Mouse (Mus musculus) heart, embryonic 13.5 days (tissue): ENCODE data around the gene Ptch2. TPM values are rescaled to one million over a fixed set of nuclear protein-coding genes. Genes with fewer than 3 reads are reported as not detected.
A peak's percentile ranks its signal among the peaks of the same experiment; 100 is the strongest.

Experiments used
- ATAC-seq: fragments of 200-750 bp; cut with Nextera tagmentation; 2 replicates; pipeline ENCODE4 v1.8.0; 2017; ENCODE audit warnings: moderate TSS enrichment; ENCODE audit not compliant: insufficient number of reproducible peaks, low FRiP score, low TSS enrichment; ENCODE audit errors: extremely low read depth
- H3K27ac ChIP-seq: fragments of 300-500 bp; sonication (generic); replicated peaks from 2 replicates; pipeline ENCODE4 v1.5.1; 2015; ENCODE audit warnings: moderate library complexity, mild to moderate bottlenecking, inconsistent platforms
- H3K27me3 ChIP-seq: fragments of 300-500 bp; sonication (generic); replicated peaks from 2 replicates; pipeline ENCODE4 v1.6.1; 2015; ENCODE audit warnings: mild to moderate bottlenecking, inconsistent platforms
- H3K36me3 ChIP-seq: fragments of 300-500 bp; sonication (generic); 2 replicates; pipeline ENCODE4 v1.6.1; 2015; ENCODE audit warnings: mild to moderate bottlenecking, inconsistent platforms
- H3K4me1 ChIP-seq: fragments of 300-500 bp; sonication (generic); 2 replicates; pipeline ENCODE4 v1.6.1; 2015; ENCODE audit warnings: inconsistent platforms
- H3K4me2 ChIP-seq: fragments of 300-500 bp; sonication (generic); 2 replicates; pipeline ENCODE4 v1.6.1; 2015; ENCODE audit warnings: inconsistent platforms, mild to moderate bottlenecking, moderate library complexity
- H3K4me3 ChIP-seq: fragments of 300-500 bp; sonication (generic); 2 replicates; pipeline ENCODE4 v1.5.1; 2015; ENCODE audit warnings: moderate library complexity, mild to moderate bottlenecking, inconsistent platforms
- H3K9ac ChIP-seq: fragments of 300-500 bp; sonication (generic); 2 replicates; pipeline ENCODE4 v1.6.1; 2015; ENCODE audit warnings: inconsistent platforms, mild to moderate bottlenecking, moderate library complexity
- H3K9me3 ChIP-seq: fragments of 300-500 bp; sonication (generic); 2 replicates; pipeline ENCODE4 v1.6.1; 2016; ENCODE audit warnings: inconsistent platforms
- WGBS: fragments of 180-500 bp; shearing (Covaris S2); methylation state at CpG from one replicate; pipeline ENCODE4 v1.1.7; 2015; ENCODE audit warnings: mixed read lengths; 5-methylcytosine and 5-hydroxymethylcytosine counted together
- polyA plus RNA-seq: library from polyadenylated mRNA; unstranded; fragments of >200 nt; fragmentation: Nextera tagmentation; extraction: Ambion mirVana; gene quantifications from 2 replicates; pipeline ENCODE4 v1.2.1, GENCODE M21; 2015

Ptch2 gene
- polyA plus RNA-seq, 1 experiment from 2014 or later: 3.1 TPM

DNA sequence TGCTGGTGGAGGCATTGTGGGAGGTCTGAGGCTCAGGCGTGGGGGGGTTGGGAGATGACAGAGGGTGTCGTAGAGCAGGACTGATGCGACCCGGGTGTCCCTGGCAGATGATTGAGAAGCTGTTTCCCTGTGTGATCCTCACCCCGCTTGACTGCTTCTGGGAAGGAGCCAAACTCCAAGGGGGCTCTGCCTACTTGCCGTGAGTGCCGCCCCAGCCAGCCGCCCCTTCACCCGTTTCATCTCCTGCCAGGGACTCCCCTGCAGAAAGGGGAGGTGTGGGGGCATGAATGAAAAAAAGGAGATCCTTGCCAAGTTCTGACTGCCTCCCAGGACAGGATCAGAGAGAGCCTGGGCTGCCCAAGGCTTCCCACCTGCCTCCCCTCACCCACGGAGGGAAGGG is 9.3 kb downstream of the Ptch2 start:
- Histone ChIP-seq H3K27me3 (no peaks in the 10 kb centered on the region), H3K9me3 (no peaks in the 10 kb centered on the region), H3K27ac (no peak overlapping the region), H3K4me2 (no peak overlapping the region), H3K4me3 (no peak overlapping the region), H3K36me3 (peaks cover 7% of the 10 kb centered on the region; the same call in 1 of the 2 replicates), H3K4me1 (0 out of 2 replicates have a peak, but pooled peaks cover 4% of the 10 kb centered on the region), H3K9ac (no peak overlapping the region)
- no peak for ATAC-seq
- 51% methylated on average over 10 of the region's 10 CpGs for WGBS

DNA sequence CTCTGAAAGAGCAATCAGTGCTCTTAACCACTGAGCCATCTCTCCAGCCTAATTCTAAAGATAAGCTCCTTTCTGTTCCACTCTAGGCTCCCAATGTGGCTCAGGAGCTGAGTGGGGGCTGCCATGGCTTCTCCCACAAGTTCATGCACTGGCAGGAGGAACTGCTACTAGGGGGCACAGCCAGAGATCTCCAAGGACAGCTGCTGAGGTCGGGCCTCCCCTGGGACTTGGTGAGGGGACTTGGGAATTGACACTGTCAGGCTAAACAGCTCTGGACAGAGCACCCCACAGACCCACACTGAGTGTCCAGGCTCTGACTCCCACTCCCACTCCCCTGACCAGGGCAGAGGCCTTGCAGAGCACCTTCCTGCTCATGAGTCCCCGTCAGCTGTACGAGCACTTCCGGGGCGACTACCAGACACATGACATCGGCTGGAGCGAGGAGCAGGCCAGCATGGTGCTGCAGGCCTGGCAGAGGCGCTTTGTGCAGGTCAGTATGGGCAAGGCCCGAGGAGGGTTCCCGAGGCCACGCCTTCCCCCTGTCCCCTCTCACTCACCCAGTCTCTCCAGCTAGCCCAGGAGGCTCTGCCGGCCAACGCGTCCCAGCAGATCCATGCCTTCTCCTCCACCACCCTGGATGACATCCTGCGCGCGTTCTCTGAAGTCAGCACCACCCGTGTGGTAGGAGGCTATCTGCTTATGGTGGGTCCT is 12.1 kb downstream of the Ptch2 start:
- Histone ChIP-seq H3K4me1 (0 out of 2 replicates have a peak, but pooled peaks cover 4% of the 10 kb centered on the region), H3K36me3 (peaks cover 16% of the 10 kb centered on the region), H3K9me3 (no peaks in the 10 kb centered on the region), H3K27me3 (no peaks in the 10 kb centered on the region), H3K4me3 (no peak overlapping the region), H3K4me2 (no peak overlapping the region), H3K27ac (no peak overlapping the region), H3K9ac (no peak overlapping the region)
- ATAC-seq: no peak
- WGBS: 83% methylated on average over 18 of the region's 18 CpGs

DNA sequence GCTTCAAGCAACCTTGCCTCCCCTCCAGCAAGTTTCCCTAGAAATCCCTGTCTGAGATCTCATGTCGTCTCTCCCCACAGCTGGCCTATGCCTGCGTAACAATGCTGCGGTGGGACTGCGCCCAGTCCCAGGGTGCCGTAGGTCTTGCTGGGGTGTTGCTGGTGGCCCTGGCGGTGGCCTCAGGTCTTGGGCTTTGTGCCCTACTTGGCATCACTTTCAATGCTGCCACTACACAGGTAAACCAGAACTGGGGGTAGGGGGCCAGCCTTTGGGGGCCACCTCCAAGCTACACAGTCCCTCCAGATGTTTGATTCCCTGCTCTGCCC is 12.6 kb downstream of the Ptch2 start:
- H3K4me3 ChIP-seq: no peak overlapping the region
- no peaks in the 10 kb centered on the region for H3K9me3 ChIP-seq
- 0 out of 2 replicates have a peak, but pooled peaks cover 4% of the 10 kb centered on the region for H3K4me1 ChIP-seq
- ATAC-seq: no peak
- H3K27me3 ChIP-seq: no peaks in the 10 kb centered on the region
- H3K36me3 ChIP-seq: peaks cover 18% of the 10 kb centered on the region
- 90% methylated on average over 6 of the region's 6 CpGs for WGBS
- H3K9ac ChIP-seq: no peak overlapping the region
- no peak overlapping the region for H3K4me2 ChIP-seq
- H3K27ac ChIP-seq: no peak overlapping the region

DNA sequence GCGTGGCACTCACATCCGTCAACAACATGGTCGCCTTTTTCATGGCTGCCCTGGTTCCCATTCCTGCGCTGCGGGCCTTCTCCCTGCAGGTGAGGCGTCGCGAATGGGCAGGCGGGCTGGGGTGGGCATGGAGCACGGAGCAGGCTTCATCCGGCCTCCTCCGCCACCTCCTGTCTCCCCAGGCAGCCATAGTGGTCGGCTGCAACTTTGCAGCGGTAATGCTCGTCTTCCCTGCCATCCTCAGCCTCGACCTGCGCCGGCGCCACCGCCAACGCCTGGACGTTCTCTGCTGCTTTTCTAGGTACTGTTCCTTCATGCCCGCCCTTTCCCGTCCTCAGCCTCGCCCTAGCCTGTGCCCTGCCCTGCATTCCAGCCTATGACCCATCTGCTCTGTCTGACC is 13.5 kb downstream of the Ptch2 start:
- Histone ChIP-seq H3K4me3 (no peak overlapping the region), H3K27ac (no peak overlapping the region), H3K4me1 (0 out of 2 replicates have a peak, but pooled peaks cover 4% of the 10 kb centered on the region), H3K9ac (no peak overlapping the region), H3K27me3 (no peaks in the 10 kb centered on the region), H3K4me2 (no peak overlapping the region), H3K9me3 (no peaks in the 10 kb centered on the region), H3K36me3 (peaks cover 18% of the 10 kb centered on the region)
- WGBS: 82% methylated on average over 25 of the region's 25 CpGs
- ATAC-seq: no peak

DNA sequence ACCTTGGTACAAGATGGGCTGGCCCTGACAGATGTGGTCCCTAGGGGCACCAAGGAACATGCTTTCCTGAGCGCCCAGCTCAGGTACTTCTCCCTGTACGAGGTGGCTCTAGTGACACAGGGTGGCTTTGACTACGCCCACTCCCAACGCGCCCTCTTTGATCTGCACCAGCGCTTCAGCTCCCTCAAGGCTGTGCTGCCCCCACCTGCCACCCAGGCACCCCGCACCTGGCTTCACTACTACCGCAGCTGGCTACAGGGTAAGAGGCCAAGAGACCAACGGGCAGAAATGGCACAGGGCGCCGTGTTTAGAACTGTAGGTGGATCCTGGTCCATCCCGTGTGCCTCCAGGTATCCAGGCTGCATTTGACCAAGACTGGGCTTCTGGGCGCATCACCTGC is 14.4 kb downstream of the Ptch2 start:
- H3K9ac ChIP-seq: no peak overlapping the region
- H3K36me3 ChIP-seq: peaks cover 18% of the 10 kb centered on the region
- H3K27ac ChIP-seq: no peak overlapping the region
- H3K9me3 ChIP-seq: no peaks in the 10 kb centered on the region
- WGBS: 81% methylated on average over 13 of the region's 13 CpGs
- 0 out of 2 replicates have a peak, but pooled peaks cover 1% of the 10 kb centered on the region for H3K4me1 ChIP-seq
- ATAC-seq: no peak
- no peak overlapping the region for H3K4me2 ChIP-seq
- H3K27me3 ChIP-seq: no peaks in the 10 kb centered on the region
- no peak overlapping the region for H3K4me3 ChIP-seq

DNA sequence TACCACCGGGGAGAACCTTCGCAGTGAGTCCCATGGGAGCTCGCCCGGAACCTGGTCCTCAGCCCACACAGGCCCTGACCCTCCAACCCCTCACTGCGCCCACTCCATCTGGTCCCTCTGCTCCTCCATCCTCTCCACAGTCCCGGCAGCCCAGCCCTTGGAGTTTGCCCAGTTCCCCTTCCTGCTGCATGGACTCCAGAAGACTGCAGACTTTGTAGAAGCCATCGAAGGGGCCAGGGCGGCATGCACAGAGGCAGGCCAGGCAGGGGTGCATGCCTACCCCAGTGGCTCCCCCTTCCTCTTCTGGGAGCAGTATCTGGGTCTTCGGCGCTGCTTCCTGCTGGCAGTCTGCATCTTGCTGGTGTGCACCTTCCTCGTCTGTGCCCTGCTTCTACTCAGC is 15.1 kb downstream of the Ptch2 start:
- Histone ChIP-seq H3K27ac (no peak overlapping the region), H3K4me1 (no peaks in the 10 kb centered on the region), H3K36me3 (peaks cover 18% of the 10 kb centered on the region), H3K9ac (no peak overlapping the region), H3K4me2 (no peak overlapping the region), H3K9me3 (no peaks in the 10 kb centered on the region), H3K27me3 (no peaks in the 10 kb centered on the region), H3K4me3 (no peak overlapping the region)
- no peak for ATAC-seq
- WGBS: 75% methylated on average over 11 of the region's 11 CpGs

DNA sequence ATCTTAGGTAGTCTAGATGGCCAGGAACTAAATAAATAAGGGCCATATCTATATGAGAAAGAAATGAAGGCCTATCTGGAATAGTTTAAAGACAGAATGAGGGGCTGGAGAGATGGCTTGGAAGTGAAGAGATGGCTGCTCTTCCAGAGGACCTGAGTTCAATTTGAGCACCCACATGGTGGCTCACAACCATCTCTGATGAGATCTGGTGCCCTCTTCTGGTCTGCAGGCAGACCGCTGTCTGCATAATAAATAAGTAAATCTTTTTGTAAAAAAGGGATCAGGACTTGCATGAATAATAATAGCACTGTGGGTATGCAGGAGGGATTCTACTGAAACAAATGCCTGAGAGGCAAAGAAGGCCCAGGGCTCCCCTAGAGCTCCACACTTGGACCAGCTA is 17.4 kb downstream of the Ptch2 start:
- Histone ChIP-seq H3K4me2 (no peak overlapping the region), H3K27ac (no peak overlapping the region), H3K9ac (no peak overlapping the region), H3K4me3 (no peak overlapping the region), H3K36me3 (peaks cover 16% of the 10 kb centered on the region), H3K9me3 (no peaks in the 10 kb centered on the region), H3K4me1 (no peaks in the 10 kb centered on the region), H3K27me3 (no peaks in the 10 kb centered on the region)
- 83% methylated on average over 1 of the region's 1 CpGs for WGBS
- no peak for ATAC-seq

DNA sequence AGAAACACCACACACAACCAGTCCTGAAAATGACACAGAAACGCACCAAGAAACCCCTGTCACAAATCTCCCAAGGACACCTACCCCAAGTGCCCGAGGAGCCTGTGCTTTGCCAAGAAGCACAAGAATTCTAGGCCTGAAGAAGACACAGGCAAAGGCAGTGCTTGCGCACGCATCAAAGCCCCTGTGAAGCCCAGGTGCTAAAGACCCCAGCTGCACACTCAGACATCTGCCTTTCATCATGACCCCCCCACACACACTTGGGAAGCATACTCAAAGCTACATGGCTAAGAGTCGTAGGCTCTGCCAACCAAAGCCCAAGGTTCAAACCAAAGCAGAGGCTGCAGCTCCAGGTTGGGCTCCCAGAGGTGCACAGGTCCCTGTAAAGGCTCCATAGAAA is 19.7 kb downstream of the Ptch2 start:
- H3K9me3 ChIP-seq: no peaks in the 10 kb centered on the region
- 68% methylated on average over 5 of the region's 5 CpGs for WGBS
- H3K27me3 ChIP-seq: no peaks in the 10 kb centered on the region
- no peak overlapping the region for H3K27ac ChIP-seq
- H3K4me1 ChIP-seq: peaks cover 6% of the 10 kb centered on the region
- no peak overlapping the region for H3K9ac ChIP-seq
- no peak overlapping the region for H3K4me2 ChIP-seq
- peaks cover 8% of the 10 kb centered on the region for H3K36me3 ChIP-seq
- no peak overlapping the region for H3K4me3 ChIP-seq
- ATAC-seq: no peak

DNA sequence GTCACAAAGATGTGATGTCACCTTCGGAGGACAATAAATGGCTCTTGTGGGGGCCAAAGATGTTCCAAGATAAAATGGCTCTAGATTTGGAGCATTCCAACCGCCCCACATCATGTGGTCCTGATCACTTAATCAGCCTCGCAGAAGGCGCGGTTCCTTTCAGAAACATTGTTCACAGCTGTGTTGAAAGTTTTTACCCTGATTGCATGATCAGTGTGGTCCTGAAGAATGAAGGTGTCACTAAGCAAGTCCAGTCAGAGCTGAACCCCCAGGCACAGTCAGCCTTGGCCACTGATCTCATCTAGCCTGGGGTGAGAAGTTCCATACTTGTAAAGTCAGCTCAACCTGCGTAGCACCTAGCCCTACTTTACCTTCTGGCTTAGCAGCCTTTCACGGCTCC is 22.1 kb downstream of the Ptch2 start:
- 86% methylated on average over 7 of the region's 7 CpGs for WGBS
- Histone ChIP-seq H3K4me3 (no peak overlapping the region), H3K4me1 (peaks cover 10% of the 10 kb centered on the region), H3K27ac (no peak overlapping the region), H3K9ac (no peak overlapping the region), H3K36me3 (0 out of 2 replicates have a peak, but pooled peaks cover 2% of the 10 kb centered on the region), H3K4me2 (no peak overlapping the region), H3K27me3 (no peaks in the 10 kb centered on the region), H3K9me3 (no peaks in the 10 kb centered on the region)
- no peak for ATAC-seq

DNA sequence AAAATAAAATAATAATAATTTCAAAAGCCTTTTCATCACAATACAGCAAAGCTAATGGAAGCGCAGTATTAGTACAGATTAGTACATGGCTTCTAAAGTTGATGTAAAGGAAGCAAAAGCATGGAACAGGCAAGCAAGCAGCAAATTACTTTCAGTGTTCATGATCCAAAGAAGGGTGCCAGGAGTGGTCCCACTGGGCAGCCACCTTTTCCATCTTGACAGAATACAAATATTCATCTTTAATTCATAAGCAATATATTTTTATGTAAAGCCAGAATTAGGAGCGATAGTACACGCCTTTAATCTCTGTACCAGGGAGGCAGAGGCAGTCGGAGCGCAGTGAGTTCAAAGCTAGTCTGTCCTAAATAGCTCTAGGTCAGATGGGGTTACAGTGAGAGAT is 23.8 kb downstream of the Ptch2 start:
- no peaks in the 10 kb centered on the region for H3K9me3 ChIP-seq
- no peaks in the 10 kb centered on the region for H3K27me3 ChIP-seq
- H3K9ac ChIP-seq: peak overlapping the region; percentile 78
- peak overlapping the region; percentile 86 for H3K27ac ChIP-seq
- 74% methylated on average over 5 of the region's 5 CpGs for WGBS
- no peaks in the 10 kb centered on the region for H3K36me3 ChIP-seq
- peaks cover 15% of the 10 kb centered on the region for H3K4me1 ChIP-seq
- peak overlapping the region; percentile 77 for H3K4me3 ChIP-seq
- ATAC-seq: no peak
- H3K4me2 ChIP-seq: peak overlapping the region; percentile 88

DNA sequence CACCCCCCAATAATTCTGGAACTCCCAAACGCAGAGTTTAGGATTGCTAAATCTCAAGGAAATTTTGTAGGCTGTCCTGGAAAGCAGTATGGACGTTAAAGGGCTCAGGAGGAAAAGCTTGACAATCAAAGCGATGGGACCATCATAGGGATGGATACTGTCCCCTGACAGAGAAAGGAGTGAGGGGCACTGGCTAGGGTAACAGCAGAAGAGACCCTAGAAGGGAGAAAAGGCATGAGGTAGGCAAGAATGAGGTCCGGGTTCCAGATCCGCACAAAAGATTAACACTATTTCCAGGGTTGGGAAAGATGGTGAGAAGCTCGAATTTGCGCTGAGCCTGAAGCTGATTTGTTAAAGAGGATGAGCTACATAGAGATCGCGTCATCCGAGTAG is 24.2 kb downstream of the Ptch2 start:
- Histone ChIP-seq H3K4me3 (peak overlapping the region; percentile 77), H3K36me3 (no peaks in the 10 kb centered on the region), H3K27ac (peak overlapping the region; percentile 86), H3K9me3 (no peaks in the 10 kb centered on the region), H3K4me2 (peak overlapping the region; percentile 88), H3K4me1 (peaks cover 19% of the 10 kb centered on the region), H3K9ac (peak overlapping the region; percentile 78), H3K27me3 (no peaks in the 10 kb centered on the region)
- WGBS: 4% methylated on average over 10 of the region's 10 CpGs
- ATAC-seq: no peak
